Mouse (Mus musculus): Measurements from ENCODE around the gene Cklf. TPM values are rescaled to one million over a fixed set of nuclear protein-coding genes. Genes with fewer than 3 reads are reported as not detected.
"Not testable (repeated sequence)": the region's sequence is repeated elsewhere in the genome, so short reads cannot be mapped to it uniquely, and the experiment has no call there.

The Cklf gene
- total RNA-seq, 2 experiments from 2014 or later, result 6.7 to 8.1 TPM

GRCm38 (mm10) chr8:104268937-104269440 is 18.3 kb downstream of the Cklf start:
- intact Hi-C loops (cut with DNase I), result no loop called here
- no peak overlapping the region for H3K4me3 ChIP-seq
- DNase-seq (ENCODE audit: extremely low spot score in 1 of 2, low spot score in 2 of 2), result no peak
- H3K27ac ChIP-seq, result no peak overlapping the region
- TF ChIP-seq CTCF (IDR thresholded peaks at IDR 0.05), result no peak

- intact Hi-C loops (cut with DNase I); DNase-seq (ENCODE audit: extremely low spot score in 1 of 2, low spot score in 2 of 2): not testable (repeated sequence)
Observed at GRCm38 (mm10) chr8:104293081-104293480, 42.4 kb downstream of the Cklf start, which contains the start of gene Cmtm2a. Cmtm2a (minus strand) TSS chr8:104293181.

GRCm38 (mm10) chr8:104294396-104294795 is 43.7 kb downstream of the Cklf start:
- Histone ChIP-seq H3K27ac (no peak overlapping the region), H3K4me3 (no peak overlapping the region)
- TF ChIP-seq CTCF (IDR thresholded peaks at IDR 0.05), result no peak
- intact Hi-C loops (cut with DNase I), result no loop called here
- DNase-seq (ENCODE audit: extremely low spot score in 1 of 2, low spot score in 2 of 2), result no peak

More at GRCm38 (mm10) chr8:104293081-104293480, 42.4 kb downstream of the Cklf start, which contains the start of gene Cmtm2a:
- not testable (repeated sequence) for H3K27ac ChIP-seq, H3K4me3 ChIP-seq

GRCm38 (mm10) chr8:104301577-104301976 is 50.9 kb downstream of the Cklf start:
- H3K27ac ChIP-seq; DNase-seq (ENCODE audit: extremely low spot score in 1 of 2, low spot score in 2 of 2); H3K4me3 ChIP-seq; intact Hi-C loops (cut with DNase I): not testable (repeated sequence)

- H3K27ac ChIP-seq; DNase-seq (ENCODE audit: extremely low spot score in 1 of 2, low spot score in 2 of 2); H3K4me3 ChIP-seq; intact Hi-C loops (cut with DNase I): not testable (repeated sequence)
Observed at GRCm38 (mm10) chr8:104302536-104302935, 51.9 kb downstream of the Cklf start.

- Histone ChIP-seq H3K4me3 (no peak overlapping the region), H3K27ac (no peak overlapping the region)
- intact Hi-C loops (cut with DNase I), result no loop called here
- TF ChIP-seq CTCF (IDR thresholded peaks at IDR 0.05), result no peak
- no peak for DNase-seq (ENCODE audit: extremely low spot score in 1 of 2, low spot score in 2 of 2)
Observed at GRCm38 (mm10) chr8:104304962-104305361, 54.3 kb downstream of the Cklf start.

- H3K27ac ChIP-seq; H3K4me3 ChIP-seq; intact Hi-C loops (cut with DNase I); DNase-seq (ENCODE audit: extremely low spot score in 1 of 2, low spot score in 2 of 2): not testable (repeated sequence)
Observed at GRCm38 (mm10) chr8:104308341-104308740, 57.7 kb downstream of the Cklf start.

GRCm38 (mm10) chr8:104309441-104310155 is 58.9 kb downstream of the Cklf start, which contains the start of the genes Gm45711 and Cmtm1:
Gm45711 (minus strand) TSS chr8:104310081.
Cmtm1 (minus strand) TSS chr8:104310145.
- peak in 1 of 2 experiments; percentile 13 for DNase-seq (ENCODE audit: extremely low spot score in 1 of 2, low spot score in 2 of 2)
- H3K27ac ChIP-seq; H3K4me3 ChIP-seq; intact Hi-C loops (cut with DNase I): not testable (repeated sequence)

- intact Hi-C loops (cut with DNase I), result loop anchor here (2.0 kb wide), 1 partner anchor 29 kb away; no protein-coding TSS in a partner anchor
- not testable (repeated sequence) for H3K27ac ChIP-seq; H3K4me3 ChIP-seq; DNase-seq (ENCODE audit: extremely low spot score in 1 of 2, low spot score in 2 of 2)
Observed at GRCm38 (mm10) chr8:104312023-104312422, 61.4 kb downstream of the Cklf start.

- intact Hi-C loops (cut with DNase I), result loop anchor here (2.0 kb wide), 1 partner anchor 27 kb away; no protein-coding TSS in a partner anchor
- no peak overlapping the region for H3K4me3 ChIP-seq
- TF ChIP-seq CTCF (IDR thresholded peaks at IDR 0.05), result peak; percentile 34
- H3K27ac ChIP-seq, result no peak overlapping the region
- no peak for DNase-seq (ENCODE audit: extremely low spot score in 1 of 2, low spot score in 2 of 2)
Observed at GRCm38 (mm10) chr8:104313311-104313710, 62.6 kb downstream of the Cklf start.

Other genes starting within 250 kb of the Cklf start
- 10 to 100 TPM; 11.7 to 12.0 TPM for gene Cdh5, start 149.2 kb upstream of the Cklf start, total RNA-seq (2021)
- 10 to 100 TPM in 1 of 2 experiments, 1 to 10 TPM in 1; 9.3 to 12.2 TPM for gene Bean1, start 80.4 kb upstream of the Cklf start, total RNA-seq (2021)
- 10 to 100 TPM; 40.3 to 41.6 TPM for gene Tk2, start 2.3 kb upstream of the Cklf start, total RNA-seq (2021)
- not detected for gene Cmtm2a, start 42.3 kb downstream of the Cklf start, total RNA-seq (2021)
- gene Gm45711, start 59.2 kb downstream of the Cklf start, total RNA-seq (2021), result not detected
- gene Cmtm1, start 59.3 kb downstream of the Cklf start, total RNA-seq (2021), result not detected
- not detected for gene Gm11020, start 70.7 kb downstream of the Cklf start, total RNA-seq (2021)
- gene Cmtm2b, start 71.4 kb downstream of the Cklf start, total RNA-seq (2021), result not detected
- gene Cmtm3, start 88.5 kb downstream of the Cklf start, total RNA-seq (2021), result 10 to 100 TPM; 11.9 to 12.8 TPM
- 10 to 100 TPM; 86.7 to 87.4 TPM for gene Cmtm4, start 144.9 kb downstream of the Cklf start, total RNA-seq (2021)
- 100 to 1,000 TPM; 279 to 326 TPM for gene Dync1li2, start 192.2 kb downstream of the Cklf start, total RNA-seq (2021)